Mouse (Mus musculus): ENCODE results near the gene Tgfbr2.

GRCm38 (mm10) chr9:116192826-116193534, 17.8 kb upstream of the Tgfbr2 start:
- TF ChIP-seq MAZ (IDR thresholded peaks at IDR 0.05; ENCODE audit: low read depth, low read length) (peak; percentile 71; the same call in 1 of the 2 replicates), ELF1 (IDR thresholded peaks at IDR 0.05; ENCODE audit: low read depth, low read length) (no peak), NRF1 (IDR thresholded peaks at IDR 0.05; ENCODE audit: low read depth, low read length) (no peak), RAD21 (IDR thresholded peaks at IDR 0.05; ENCODE audit: low read depth, low read length) (no peak; the same call in 1 of the 2 replicates), CTCF (conservative IDR thresholded peaks at IDR 0.05 in 1 of 2, IDR thresholded peaks at IDR 0.05 in 1 of 2; ENCODE audit: low read depth in 2 of 2, low read length in 2 of 2) (no peak), MAX (IDR thresholded peaks at IDR 0.05; ENCODE audit: low read length) (peak; percentile 44; the same call in 1 of the 2 replicates), EP300 (IDR thresholded peaks at IDR 0.05; ENCODE audit: low read length) (peak; percentile 95), JUN (IDR thresholded peaks at IDR 0.05; ENCODE audit: insufficient read depth, low read depth, low read length) (peak; percentile 59), ZMIZ1 (IDR thresholded peaks at IDR 0.05; ENCODE audit: low read depth, low read length) (no peak)

All from CH12.LX (cell line).